Mouse (Mus musculus): Measurements from ENCODE around the gene Nfib. TPM values are rescaled to one million over a fixed set of nuclear protein-coding genes. Genes with fewer than 3 reads are reported as not detected.
A peak's percentile ranks its signal among the peaks of the same experiment; 100 is the strongest.

The Nfib gene
- polyA plus RNA-seq, 1 experiment from 2014 or later, result 39.8 TPM

DNA sequence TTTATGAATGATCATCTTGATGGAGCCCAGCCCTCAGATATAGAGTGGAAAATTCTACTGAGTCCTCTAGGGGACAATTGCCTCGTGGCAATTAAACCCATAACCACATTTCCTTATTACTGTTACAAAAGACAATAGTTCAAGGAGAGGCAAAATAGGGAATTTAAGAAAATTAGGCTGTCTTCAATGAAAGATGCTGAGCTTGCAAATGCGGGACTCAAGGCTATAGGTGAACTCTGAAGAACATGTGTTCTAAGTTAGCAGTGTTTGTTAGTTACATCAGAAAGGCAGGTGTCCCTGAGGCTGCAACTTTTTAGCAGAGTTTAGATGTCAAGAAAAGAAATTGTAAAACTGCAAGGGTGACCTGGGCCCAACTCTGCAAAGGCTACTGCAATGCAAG, 307.3 kb downstream of the Nfib start:
- WGBS, result 92% methylated on average over 2 of the region's 2 CpGs
- Histone ChIP-seq H3K27me3 (no peaks in the 10 kb centered on the region), H3K4me3 (no peak overlapping the region), H3K4me1 (peaks cover 28% of the 10 kb centered on the region), H3K9ac (replicated peaks) (no peak overlapping the region), H3K4me2 (replicated peaks) (no peak overlapping the region), H3K36me3 (no peaks in the 10 kb centered on the region), H3K9me3 (no peaks in the 10 kb centered on the region), H3K27ac (replicated peaks) (no peak overlapping the region)
- no peak for ATAC-seq (ENCODE audit: low FRiP score, low read depth)

DNA sequence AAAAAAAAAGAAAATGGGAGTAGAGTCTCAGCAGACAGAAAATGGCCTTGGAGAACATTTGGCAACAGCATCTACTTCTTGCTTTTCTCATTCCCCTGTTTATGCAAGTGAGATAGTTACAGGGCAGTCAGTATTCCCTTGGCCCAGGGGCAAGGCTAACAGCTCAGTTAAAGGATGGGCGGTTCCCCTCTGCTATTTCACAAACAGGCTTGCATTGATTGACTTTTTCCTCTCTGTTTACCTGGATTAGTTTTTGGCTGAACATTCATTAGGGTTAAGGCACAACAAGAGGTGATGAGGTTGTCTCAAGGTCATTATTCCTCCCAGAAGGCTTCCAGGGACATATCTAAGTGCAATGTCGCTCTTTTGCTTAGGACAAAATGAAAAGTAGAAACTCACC, 308.7 kb downstream of the Nfib start:
- Histone ChIP-seq H3K4me2 (replicated peaks) (no peak overlapping the region), H3K9me3 (no peaks in the 10 kb centered on the region), H3K9ac (replicated peaks) (no peak overlapping the region), H3K4me1 (peaks cover 22% of the 10 kb centered on the region), H3K27ac (replicated peaks) (no peak overlapping the region), H3K4me3 (no peak overlapping the region), H3K36me3 (no peaks in the 10 kb centered on the region), H3K27me3 (no peaks in the 10 kb centered on the region)
- no peak for ATAC-seq (ENCODE audit: low FRiP score, low read depth)
- 94% methylated on average over 2 of the region's 2 CpGs for WGBS

DNA sequence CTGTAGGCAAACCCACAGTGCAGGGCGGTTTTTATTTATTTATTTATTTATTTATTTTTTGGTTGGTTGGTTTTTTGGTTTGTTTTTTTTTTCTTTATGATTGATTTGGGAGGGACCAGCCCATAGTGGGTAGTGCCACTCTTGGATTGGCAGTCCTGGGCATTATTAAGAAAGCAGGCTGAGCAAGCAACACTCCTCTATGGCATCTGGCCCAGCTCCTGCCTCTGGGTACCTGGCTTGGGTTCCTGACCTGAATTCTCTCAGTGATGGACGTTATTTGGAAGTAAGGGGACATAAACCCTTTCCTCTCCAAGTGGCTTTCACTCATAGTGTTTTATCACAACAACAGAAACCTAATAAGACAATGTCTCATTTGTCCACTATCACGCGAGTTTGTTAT, 309.5 kb downstream of the Nfib start:
- H3K9ac ChIP-seq (replicated peaks), result no peak overlapping the region
- H3K36me3 ChIP-seq, result no peaks in the 10 kb centered on the region
- ATAC-seq (ENCODE audit: low FRiP score, low read depth), result no peak
- H3K4me2 ChIP-seq (replicated peaks), result no peak overlapping the region
- no peak overlapping the region for H3K27ac ChIP-seq (replicated peaks)
- WGBS, result 84% methylated on average over 4 of the region's 4 CpGs
- peaks cover 17% of the 10 kb centered on the region for H3K4me1 ChIP-seq
- no peak overlapping the region for H3K4me3 ChIP-seq
- H3K27me3 ChIP-seq, result no peaks in the 10 kb centered on the region
- H3K9me3 ChIP-seq, result no peaks in the 10 kb centered on the region

DNA sequence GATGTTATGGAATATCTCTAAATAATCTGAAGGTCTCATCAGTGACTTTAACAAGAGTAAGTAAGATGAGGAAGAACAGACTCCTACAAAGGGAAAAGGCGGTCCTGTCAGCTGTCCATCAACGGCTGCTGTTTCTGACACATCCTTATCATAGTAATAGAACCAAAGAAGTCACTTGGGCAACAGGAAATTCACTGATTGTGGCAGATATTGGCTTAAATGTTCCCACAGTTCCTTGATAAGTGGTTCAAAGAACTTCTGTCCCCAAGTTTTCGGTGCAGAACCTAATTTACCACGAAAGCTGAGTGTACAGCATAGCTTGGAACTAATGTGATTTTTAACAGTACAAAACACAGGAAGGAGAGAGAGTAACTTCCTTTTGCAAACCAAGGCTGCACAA, 311.2 kb downstream of the Nfib start:
- ATAC-seq (ENCODE audit: low FRiP score, low read depth), result no peak
- H3K4me1 ChIP-seq, result peaks cover 8% of the 10 kb centered on the region; the same call in 1 of the 2 replicates
- no peak overlapping the region for H3K9ac ChIP-seq (replicated peaks)
- H3K27me3 ChIP-seq, result no peaks in the 10 kb centered on the region
- H3K27ac ChIP-seq (replicated peaks), result no peak overlapping the region
- H3K9me3 ChIP-seq, result no peaks in the 10 kb centered on the region
- no peak overlapping the region for H3K4me2 ChIP-seq (replicated peaks)
- WGBS, result 80% methylated on average over 4 of the region's 4 CpGs
- H3K4me3 ChIP-seq, result no peak overlapping the region
- no peaks in the 10 kb centered on the region for H3K36me3 ChIP-seq

DNA sequence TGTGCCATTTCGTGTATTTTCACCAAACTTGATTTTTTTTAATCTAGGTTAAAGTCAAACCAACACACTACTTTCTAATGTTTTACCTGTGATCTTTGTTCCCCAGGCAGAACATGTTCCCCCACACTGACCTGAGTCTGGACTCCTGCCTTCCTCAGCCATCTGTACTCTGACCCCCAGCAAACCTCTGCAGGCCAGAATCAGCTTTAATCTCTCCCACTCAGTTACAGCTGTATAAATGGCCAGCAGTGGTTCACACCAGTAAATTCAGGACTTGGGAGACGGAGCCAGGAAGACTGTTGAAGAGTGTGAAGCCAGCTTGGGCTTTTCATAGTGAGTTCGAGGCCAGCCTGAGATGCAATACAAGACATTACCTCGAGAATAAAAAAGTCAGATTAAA, 312.5 kb downstream of the Nfib start:
- WGBS, result 79% methylated on average over 4 of the region's 4 CpGs
- Histone ChIP-seq H3K27ac (replicated peaks) (0 out of 2 replicates have a peak overlapping the region, but pooled peaks have one; percentile 10), H3K9me3 (no peaks in the 10 kb centered on the region), H3K9ac (replicated peaks) (no peak overlapping the region), H3K4me3 (no peak overlapping the region), H3K36me3 (no peaks in the 10 kb centered on the region), H3K4me2 (replicated peaks) (no peak overlapping the region), H3K4me1 (peaks cover 8% of the 10 kb centered on the region; the same call in 1 of the 2 replicates), H3K27me3 (no peaks in the 10 kb centered on the region)
- ATAC-seq (ENCODE audit: low FRiP score, low read depth), result no peak

DNA sequence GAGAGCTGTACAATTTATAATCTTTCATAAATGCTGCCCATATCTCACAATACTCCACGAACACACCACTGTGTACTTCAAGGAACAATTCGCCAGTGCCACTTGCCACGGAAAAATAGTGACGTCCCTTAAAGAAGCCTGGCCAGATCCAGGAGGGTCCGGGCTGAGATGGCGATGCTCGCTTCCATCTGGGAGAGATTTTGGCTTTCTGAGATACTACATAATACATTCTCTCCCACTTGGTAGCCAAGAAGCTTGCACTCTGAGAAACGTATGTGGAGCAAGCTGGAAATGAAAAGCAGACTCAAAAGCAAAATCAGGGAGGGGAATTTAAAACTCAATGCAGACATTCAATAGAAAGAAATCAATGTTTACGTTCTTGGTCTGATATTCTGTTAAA, 313.1 kb downstream of the Nfib start:
- no peak overlapping the region for H3K4me2 ChIP-seq (replicated peaks)
- H3K9ac ChIP-seq (replicated peaks), result no peak overlapping the region
- H3K27ac ChIP-seq (replicated peaks), result no peak overlapping the region
- no peak overlapping the region for H3K4me3 ChIP-seq
- peaks cover 8% of the 10 kb centered on the region; the same call in 1 of the 2 replicates for H3K4me1 ChIP-seq
- H3K36me3 ChIP-seq, result no peaks in the 10 kb centered on the region
- H3K27me3 ChIP-seq, result no peaks in the 10 kb centered on the region
- no peaks in the 10 kb centered on the region for H3K9me3 ChIP-seq
- 85% methylated on average over 9 of the region's 9 CpGs for WGBS
- no peak for ATAC-seq (ENCODE audit: low FRiP score, low read depth)

DNA sequence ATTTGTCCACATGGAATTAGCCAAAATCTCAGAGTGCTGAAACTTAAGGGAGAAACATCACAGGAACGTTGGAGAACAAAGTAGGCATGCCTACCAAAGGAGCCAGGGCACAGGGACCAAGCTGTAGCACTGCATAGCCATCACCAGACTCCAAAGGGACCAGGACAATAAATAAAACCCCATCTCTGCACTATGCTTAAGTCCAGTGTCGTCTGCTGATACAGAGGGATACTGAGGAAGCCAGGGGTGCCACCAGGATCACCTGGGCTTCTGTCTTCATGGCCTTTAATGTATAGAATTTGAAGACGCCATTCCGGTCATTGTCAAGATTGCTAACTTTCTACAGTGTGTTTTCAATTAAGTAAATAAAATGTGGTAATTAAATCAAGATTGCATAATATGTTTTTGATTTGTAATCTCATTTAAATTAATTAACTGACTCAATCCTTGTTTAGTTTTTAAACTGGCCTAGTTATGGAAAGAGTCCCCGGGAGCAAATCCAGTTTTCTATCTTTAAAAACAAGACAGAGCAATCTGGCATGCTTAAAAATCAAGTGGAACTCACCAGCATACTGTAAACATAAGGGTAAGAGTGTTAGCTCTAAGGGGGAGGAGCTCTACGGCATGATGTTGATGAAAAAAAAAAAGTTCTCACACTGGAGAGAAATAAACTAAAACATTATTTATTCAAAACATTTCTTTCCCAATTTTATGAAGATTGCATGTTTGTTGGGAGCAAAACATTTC, 313.7 kb downstream of the Nfib start:
- Histone ChIP-seq H3K27ac (replicated peaks) (no peak overlapping the region), H3K4me2 (replicated peaks) (no peak overlapping the region), H3K27me3 (no peaks in the 10 kb centered on the region), H3K9me3 (no peaks in the 10 kb centered on the region), H3K4me1 (peaks cover 8% of the 10 kb centered on the region; the same call in 1 of the 2 replicates), H3K36me3 (no peaks in the 10 kb centered on the region), H3K9ac (replicated peaks) (no peak overlapping the region), H3K4me3 (no peak overlapping the region)
- WGBS, result 69% methylated on average over 6 of the region's 6 CpGs
- ATAC-seq (ENCODE audit: low FRiP score, low read depth), result no peak

DNA sequence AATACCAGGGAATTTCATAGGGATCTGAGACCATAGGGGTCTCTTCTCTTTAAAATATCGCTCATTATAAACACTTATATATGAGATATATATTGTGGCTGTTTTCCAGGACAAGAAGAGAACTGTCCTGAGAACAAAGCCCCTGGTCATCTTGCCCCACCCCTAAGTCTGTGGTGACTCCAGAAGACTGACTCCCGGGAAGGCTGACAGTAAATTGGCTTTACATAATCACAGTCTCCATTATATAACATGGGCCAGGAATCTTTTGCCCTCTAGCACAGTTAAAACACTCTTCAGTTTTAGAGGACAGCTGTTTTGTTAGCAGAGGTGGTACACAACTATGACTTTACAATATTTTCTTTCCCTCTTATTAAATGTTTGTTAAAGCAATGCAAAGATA, 315.0 kb downstream of the Nfib start:
- ATAC-seq (ENCODE audit: low FRiP score, low read depth), result no peak

DNA sequence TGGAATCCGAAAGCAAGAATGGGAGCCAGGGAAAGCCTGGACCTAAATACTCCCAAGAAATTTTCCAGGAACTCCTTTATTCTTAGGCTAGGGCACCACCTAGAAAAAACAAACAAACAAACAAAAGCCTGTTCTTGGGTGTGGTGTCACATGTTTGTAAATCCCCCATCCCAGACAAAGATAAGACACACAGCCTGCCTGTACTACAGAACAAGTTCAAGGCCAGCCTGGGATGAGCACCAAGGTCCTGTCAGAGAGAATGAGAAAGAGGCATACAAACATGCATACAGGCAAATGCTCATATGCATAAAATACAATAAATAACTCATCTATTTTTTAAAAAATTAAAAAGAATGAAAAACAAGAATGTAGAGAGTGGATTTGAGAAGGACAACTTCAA, 315.7 kb downstream of the Nfib start:
- Histone ChIP-seq H3K4me1 (peaks cover 12% of the 10 kb centered on the region), H3K4me3 (no peak overlapping the region), H3K9ac (replicated peaks) (no peak overlapping the region), H3K36me3 (no peaks in the 10 kb centered on the region), H3K27ac (replicated peaks) (no peak overlapping the region), H3K9me3 (no peaks in the 10 kb centered on the region), H3K27me3 (no peaks in the 10 kb centered on the region), H3K4me2 (replicated peaks) (no peak overlapping the region)
- 91% methylated on average over 1 of the region's 1 CpGs for whole genome bisulfite sequencing
- ATAC-seq (ENCODE audit: low FRiP score, low read depth), result no peak

More for the DNA sequence above, 315.0 kb downstream of the Nfib start:
- WGBS, result 48% methylated on average over 2 of the region's 2 CpGs
- Histone ChIP-seq H3K4me2 (replicated peaks) (no peak overlapping the region), H3K36me3 (no peaks in the 10 kb centered on the region), H3K4me3 (no peak overlapping the region), H3K4me1 (peaks cover 8% of the 10 kb centered on the region; the same call in 1 of the 2 replicates), H3K9me3 (no peaks in the 10 kb centered on the region), H3K27ac (replicated peaks) (no peak overlapping the region), H3K9ac (replicated peaks) (no peak overlapping the region), H3K27me3 (no peaks in the 10 kb centered on the region)

DNA sequence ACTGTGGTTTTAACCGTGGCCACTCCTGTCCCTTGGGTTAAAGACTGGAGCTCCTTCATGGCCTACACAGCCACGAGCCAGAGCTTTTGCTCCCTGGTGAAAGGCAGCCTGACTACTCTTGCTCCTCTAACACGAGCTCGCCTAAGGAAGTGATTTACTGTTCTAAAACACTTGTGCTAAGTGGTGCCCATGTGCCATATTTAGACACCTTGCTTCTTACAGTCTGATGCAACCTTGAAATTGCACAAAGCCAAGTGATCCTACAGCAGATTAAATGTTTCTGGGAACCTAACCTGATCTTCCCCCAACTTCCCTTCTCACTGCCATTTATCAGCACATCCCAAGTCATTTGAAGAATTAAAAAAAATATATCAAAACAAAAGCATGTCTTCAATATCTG, 317.9 kb downstream of the Nfib start:
- Histone ChIP-seq H3K9me3 (no peaks in the 10 kb centered on the region), H3K4me1 (peaks cover 22% of the 10 kb centered on the region), H3K27ac (replicated peaks) (no peak overlapping the region), H3K27me3 (no peaks in the 10 kb centered on the region), H3K36me3 (no peaks in the 10 kb centered on the region), H3K9ac (replicated peaks) (no peak overlapping the region), H3K4me3 (no peak overlapping the region), H3K4me2 (replicated peaks) (no peak overlapping the region)
- WGBS, result 91% methylated on average over 4 of the region's 4 CpGs
- ATAC-seq (ENCODE audit: low FRiP score, low read depth), result no peak

DNA sequence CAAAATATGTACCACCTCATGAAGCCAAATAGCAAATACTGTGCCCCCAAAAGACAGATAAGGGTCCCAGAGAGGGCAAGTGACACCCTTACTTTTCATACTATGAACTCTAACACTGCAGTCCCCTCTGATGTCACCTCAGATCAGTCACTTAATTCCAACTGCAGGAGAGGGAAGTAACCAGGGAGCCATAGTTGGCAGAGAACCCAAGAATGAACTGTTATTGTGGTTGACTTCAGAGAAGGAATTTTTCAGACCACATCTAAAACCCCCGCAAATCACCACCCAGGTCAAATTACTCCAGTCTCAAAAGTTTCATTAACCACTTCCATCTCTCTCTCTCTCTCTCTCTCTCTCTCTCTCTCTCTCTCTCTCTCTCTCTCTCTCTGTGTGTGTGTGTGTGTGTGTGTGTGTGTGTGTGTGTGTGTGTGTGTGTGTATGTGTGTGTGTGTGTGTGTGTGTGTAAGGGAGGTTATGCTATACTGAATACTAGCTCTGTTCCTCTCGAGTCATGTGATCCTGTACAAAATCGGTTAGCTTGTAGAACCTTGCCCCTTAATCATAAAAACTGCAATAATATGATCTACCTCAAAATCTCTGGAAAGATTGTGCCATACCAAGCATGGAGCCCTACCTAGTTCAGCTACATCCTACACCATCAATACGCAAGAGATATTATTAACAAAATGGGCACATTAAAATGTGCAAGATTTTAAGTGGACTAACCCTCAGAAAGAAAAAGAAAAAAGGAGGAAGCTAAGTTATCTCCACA, 319.1 kb downstream of the Nfib start:
- no peak for ATAC-seq (ENCODE audit: low FRiP score, low read depth)
- Histone ChIP-seq H3K27me3 (no peaks in the 10 kb centered on the region), H3K27ac (replicated peaks) (no peak overlapping the region), H3K36me3 (no peaks in the 10 kb centered on the region), H3K4me2 (replicated peaks) (no peak overlapping the region), H3K4me3 (no peak overlapping the region), H3K9me3 (no peaks in the 10 kb centered on the region), H3K4me1 (peaks cover 18% of the 10 kb centered on the region), H3K9ac (replicated peaks) (no peak overlapping the region)
- WGBS, result 83% methylated on average over 4 of the region's 4 CpGs

DNA sequence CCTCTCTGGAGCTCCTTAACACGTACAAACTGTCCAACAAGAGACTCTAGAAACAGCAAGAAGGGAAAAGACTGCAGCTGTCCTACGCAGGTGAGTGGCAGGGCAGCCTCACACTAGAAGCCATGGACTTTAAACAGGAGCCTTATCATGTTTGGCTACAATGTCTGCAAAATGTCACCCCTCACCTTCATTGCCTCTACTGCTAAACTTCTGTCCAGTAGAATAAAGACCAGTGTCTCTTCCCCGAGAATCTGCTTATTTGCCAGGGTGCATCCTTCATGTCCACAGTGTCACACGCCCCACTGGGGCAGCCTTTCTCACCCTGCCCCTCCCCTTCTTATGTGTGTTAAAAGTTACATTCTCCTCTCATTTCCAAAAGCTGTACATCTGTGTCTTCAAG, 319.9 kb downstream of the Nfib start:
- Histone ChIP-seq H3K4me1 (peaks cover 15% of the 10 kb centered on the region), H3K36me3 (no peaks in the 10 kb centered on the region), H3K27me3 (no peaks in the 10 kb centered on the region), H3K9me3 (no peaks in the 10 kb centered on the region), H3K9ac (replicated peaks) (no peak overlapping the region), H3K4me3 (no peak overlapping the region), H3K27ac (replicated peaks) (no peak overlapping the region), H3K4me2 (replicated peaks) (no peak overlapping the region)
- no peak for ATAC-seq (ENCODE audit: low FRiP score, low read depth)
- 87% methylated on average over 4 of the region's 4 CpGs for WGBS

Measured in midbrain, embryonic 12.5 days (tissue).